Mouse (Mus musculus) ES-E14 (cell line): ENCODE results near the gene Ttc32. TPM values are rescaled to one million over a fixed set of nuclear protein-coding genes. Genes with fewer than 3 reads are reported as not detected.

ENCODE experiments used
- DNase-seq: peaks from one replicate; pipeline ENCODE4 v3.0.0-alpha.2; 2013; ENCODE audit warnings: low read depth, low spot score
- H3K27ac ChIP-seq: 2 replicates; pipeline ENCODE4 v1.5.1; 2012; ENCODE audit warnings: low read depth, mild to moderate bottlenecking, low read length, moderate library complexity, mixed read lengths; ENCODE audit not compliant: poor library complexity, insufficient read depth, severe bottlenecking
- H3K36me3 ChIP-seq: 2 replicates; pipeline ENCODE4 v1.6.1; 2012; ENCODE audit warnings: mild to moderate bottlenecking, low read length, moderate library complexity, mixed read lengths; ENCODE audit not compliant: control insufficient read depth, poor library complexity, insufficient read depth, severe bottlenecking
- H3K4me1 ChIP-seq, 2 experiments: fragments of 150-350 bp in 1 of 2; sonication (generic) in 1 of 2; 2 replicates each; pipeline ENCODE4 v1.6.1; 2012; ENCODE audit warnings: low read length in 2 of 2, mild to moderate bottlenecking in 1 of 2, mixed read lengths in 1 of 2; ENCODE audit not compliant: control insufficient read depth in 2 of 2, insufficient read depth in 2 of 2, poor library complexity in 1 of 2
- H3K4me3 ChIP-seq, 2 experiments: fragments of 150-350 bp in 1 of 2; sonication (generic) in 1 of 2; 2 replicates each; pipeline ENCODE4 v1.5.1; 2012; ENCODE audit warnings: low read length in 2 of 2, low read depth in 1 of 2, mild to moderate bottlenecking in 1 of 2, mixed read lengths in 1 of 2; ENCODE audit not compliant: insufficient read depth in 1 of 2, poor library complexity in 1 of 2, severe bottlenecking in 1 of 2
- H3K9ac ChIP-seq: 2 replicates; pipeline ENCODE4 v1.6.1; 2012; ENCODE audit warnings: low read depth, mild to moderate bottlenecking, low read length, mixed read lengths; ENCODE audit not compliant: poor library complexity, insufficient read depth, severe bottlenecking
- H3K9me3 ChIP-seq: fragments of 150-350 bp; sonication (generic); 2 replicates; pipeline ENCODE4 v1.6.1; 2012; ENCODE audit warnings: low read depth, mild to moderate bottlenecking, low read length; ENCODE audit not compliant: control insufficient read depth, insufficient read depth
- CHD2 ChIP-seq: IDR thresholded peaks from 2 replicates; pipeline ENCODE4 v1.6.1; 2014; ENCODE audit warnings: mild to moderate bottlenecking, low read depth, low read length, inconsistent platforms
- HCFC1 ChIP-seq: IDR thresholded peaks from 2 replicates; pipeline ENCODE4 v1.6.1; 2012; ENCODE audit warnings: low read length, inconsistent platforms, borderline replicate concordance; ENCODE audit not compliant: insufficient read depth
- MAFK ChIP-seq: IDR thresholded peaks from 2 replicates; pipeline ENCODE4 v1.6.1; 2014; ENCODE audit warnings: mild to moderate bottlenecking, low read depth, low read length, inconsistent platforms; ENCODE audit not compliant: insufficient read depth
- ZC3H11A ChIP-seq: IDR thresholded peaks from 2 replicates; pipeline ENCODE4 v1.6.1; 2012; ENCODE audit warnings: low read depth, mild to moderate bottlenecking, inconsistent platforms, low read length, borderline replicate concordance
- ZNF384 ChIP-seq: IDR thresholded peaks from 2 replicates; pipeline ENCODE4 v1.6.1; 2012; ENCODE audit warnings: low read depth, low read length, inconsistent platforms
- in situ Hi-C, 2 experiments: fragments of 600-800 bp; cut with MboI; formaldehyde crosslinking; loops; one replicate each; pipeline ENCODE4 v1.15.1; 2025; ENCODE audit warnings: low sequenced_read_pairs in 2 of 2, inconsistent platforms in 1 of 2; ENCODE audit not compliant: unreplicated experiment in 2 of 2
- total RNA-seq: library from RNA; depleted of rRNA; stranded (reverse); fragments of 300-350 nt; gene quantifications from 2 replicates; pipeline ENCODE4 v1.2.3, GENCODE M21; 2012

The Ttc32 gene
- total RNA-seq, 1 experiment: 6.7 TPM

DNA sequence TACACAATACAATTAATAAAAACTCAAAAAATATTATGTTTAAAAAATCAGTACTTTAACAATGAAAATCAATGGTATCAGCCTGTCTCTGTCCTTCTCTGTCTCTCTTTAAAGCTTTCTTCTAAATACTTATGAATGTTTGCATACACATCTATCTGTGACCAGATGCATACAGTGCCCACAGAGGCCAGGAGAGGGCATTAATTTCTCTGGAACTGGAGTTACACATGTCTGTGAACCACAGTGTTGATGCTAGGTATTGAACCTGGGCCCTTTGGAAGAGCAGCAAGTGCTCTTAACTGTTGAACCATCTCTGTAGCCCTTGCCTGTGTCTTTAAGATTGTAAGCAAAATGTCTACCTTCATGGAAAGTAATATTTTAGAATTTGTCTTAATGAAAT lies 3.3 kb downstream of the Ttc32 start:
- in situ Hi-C loops: no loop called here
- no peaks in the 10 kb centered on the region; a peak in 2 of 4 replicates for H3K4me1 ChIP-seq

DNA sequence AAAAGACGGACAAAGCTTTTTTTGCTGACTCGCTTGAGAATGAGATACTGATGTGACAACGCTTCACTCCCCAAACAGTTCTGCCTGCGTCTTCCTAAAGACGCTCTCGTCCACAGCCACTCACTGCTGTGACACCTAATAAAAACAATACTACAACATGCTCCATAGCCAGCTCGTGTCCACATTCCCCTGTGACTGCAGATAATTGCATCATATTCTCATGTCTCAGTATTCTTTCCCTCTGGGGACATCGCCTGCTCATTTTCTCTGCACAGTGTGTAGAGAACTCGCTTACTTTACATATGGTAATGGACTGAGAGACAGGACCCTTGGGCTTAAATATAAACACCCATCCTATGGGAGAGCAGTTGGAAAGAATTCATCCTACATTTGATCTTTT lies 6.6 kb downstream of the Ttc32 start:
- Histone ChIP-seq H3K4me1 (peaks cover 2 to 5% of the 10 kb centered on the region in 2 experiments; a peak in 2 of 4 replicates), H3K9me3 (no peaks in the 10 kb centered on the region), H3K9ac (no peak overlapping the region), H3K27ac (no peak overlapping the region), H3K4me3 (no peak overlapping the region), H3K36me3 (no peaks in the 10 kb centered on the region; the same call in 1 of the 2 replicates)
- TF ChIP-seq ZNF384: no peak
- no peak for TF ChIP-seq ZC3H11A
- TF ChIP-seq HCFC1: no peak
- TF ChIP-seq CHD2: no peak
- no peak for TF ChIP-seq MAFK
- no peak for DNase-seq
- in situ Hi-C loops: no loop called here

More for the DNA sequence above, 3.3 kb downstream of the Ttc32 start:
- Histone ChIP-seq H3K4me3 (no peak overlapping the region), H3K9ac (no peak overlapping the region), H3K27ac (no peak overlapping the region), H3K9me3 (no peaks in the 10 kb centered on the region), H3K36me3 (peaks cover under 1% of the 10 kb centered on the region)
- TF ChIP-seq ZNF384 (no peak), HCFC1 (no peak), ZC3H11A (no peak), MAFK (no peak), CHD2 (no peak)
- no peak for DNase-seq

DNA sequence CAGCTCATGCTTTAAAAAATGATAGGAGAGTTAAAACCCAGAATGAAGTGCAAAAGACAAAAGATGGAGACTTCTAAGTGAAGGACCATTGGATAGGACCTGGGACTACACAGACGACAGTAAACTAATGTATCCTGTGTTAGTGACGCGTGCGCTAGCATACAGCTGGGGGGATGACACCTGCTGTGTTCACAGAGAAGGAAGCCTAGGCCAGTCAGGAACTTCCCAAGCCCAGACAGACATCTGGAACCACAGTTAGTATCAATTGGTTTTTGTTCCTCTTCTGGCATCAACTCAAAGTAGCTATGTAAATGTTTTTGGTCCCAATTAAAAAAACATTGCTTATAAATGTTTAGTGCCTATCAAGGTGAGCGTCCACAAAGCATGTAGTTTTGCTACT lies 10.4 kb downstream of the Ttc32 start:
- Histone ChIP-seq H3K9me3 (no peaks in the 10 kb centered on the region), H3K27ac (no peak overlapping the region), H3K36me3 (no peaks in the 10 kb centered on the region), H3K4me1 (peaks cover 2 to 7% of the 10 kb centered on the region in 2 experiments; a peak in 2 of 4 replicates), H3K9ac (no peak overlapping the region), H3K4me3 (no peak overlapping the region)
- DNase-seq: no peak
- in situ Hi-C loops: no loop called here
- TF ChIP-seq ZC3H11A (no peak), ZNF384 (no peak), HCFC1 (no peak), CHD2 (no peak), MAFK (no peak)

GRCm38 (mm10) chr12:9040686-9041085 lies 10.9 kb downstream of the Ttc32 start:
- Histone ChIP-seq H3K36me3 (no peaks in the 10 kb centered on the region), H3K9me3 (no peaks in the 10 kb centered on the region), H3K27ac (no peak overlapping the region), H3K4me1 (peaks cover 2 to 7% of the 10 kb centered on the region in 2 experiments; a peak in 2 of 4 replicates), H3K4me3 (no peak overlapping the region), H3K9ac (no peak overlapping the region)
- in situ Hi-C loops: no loop called here
- DNase-seq: no peak
- TF ChIP-seq MAFK (no peak), HCFC1 (no peak), ZC3H11A (no peak), ZNF384 (no peak), CHD2 (no peak)

DNA sequence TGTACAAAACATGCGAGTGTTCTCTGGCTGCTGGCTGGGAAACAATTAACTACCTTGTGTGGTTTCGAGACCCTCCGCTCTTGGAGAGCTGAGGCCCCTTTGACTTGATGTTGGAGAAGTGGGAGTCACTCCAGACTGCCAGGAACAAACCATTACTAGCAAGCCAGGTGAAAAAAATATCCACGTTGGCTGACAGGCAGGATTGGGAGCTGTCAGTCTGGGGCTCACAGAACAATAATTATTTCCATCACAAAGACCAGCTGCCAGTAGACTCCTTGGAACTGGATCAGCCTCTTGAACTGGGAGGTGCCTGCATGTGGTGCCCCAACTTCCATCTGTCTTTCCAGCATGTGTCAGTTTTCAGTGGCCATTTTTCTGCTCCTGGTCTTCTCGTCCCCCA lies 12.5 kb downstream of the Ttc32 start:
- in situ Hi-C loops: no loop called here
- Histone ChIP-seq H3K9me3 (no peaks in the 10 kb centered on the region), H3K9ac (no peak overlapping the region), H3K27ac (no peak overlapping the region), H3K4me1 (peaks cover 2 to 7% of the 10 kb centered on the region in 2 experiments; a peak in 2 of 4 replicates), H3K4me3 (no peak overlapping the region), H3K36me3 (no peaks in the 10 kb centered on the region)
- TF ChIP-seq ZC3H11A (no peak), HCFC1 (no peak), CHD2 (no peak), ZNF384 (no peak), MAFK (no peak)
- DNase-seq: no peak
